Mouse (Mus musculus) CH12F3 (cell line): ENCODE results near the gene Rad51ap2.

ENCODE experiments used
- in situ Hi-C: fragments of 300-500 bp; cut with MboI; formaldehyde crosslinking; loops from 2 replicates; pipeline ENCODE4 v1.14.3; 2020; ENCODE audit warnings: low sequenced_read_pairs

The Rad51ap2 gene

GRCm38 (mm10) chr12:11455549-11456194 is at the start of gene Rad51ap2:
Gene Rad51ap2 (plus strand): TSS chr12:11456079.
- in situ Hi-C loops: no loop called here

- in situ Hi-C loops: no loop called here
Measured at GRCm38 (mm10) chr12:11407679-11408078, 48.2 kb upstream of the Rad51ap2 start.

- in situ Hi-C loops: no loop called here
Measured at GRCm38 (mm10) chr12:11418112-11418511, 37.8 kb upstream of the Rad51ap2 start.

- in situ Hi-C loops: no loop called here
Measured at GRCm38 (mm10) chr12:11427396-11427795, 28.5 kb upstream of the Rad51ap2 start.

GRCm38 (mm10) chr12:11433126-11433525 is 22.8 kb upstream of the Rad51ap2 start:
- in situ Hi-C loops: no loop called here

- in situ Hi-C loops: no loop called here
Measured at GRCm38 (mm10) chr12:11433716-11434115, 22.2 kb upstream of the Rad51ap2 start.

GRCm38 (mm10) chr12:11434446-11434845 is 21.4 kb upstream of the Rad51ap2 start:
- in situ Hi-C loops: no loop called here

GRCm38 (mm10) chr12:11435246-11436022 is 20.4 kb upstream of the Rad51ap2 start:
- in situ Hi-C loops: no loop called here

GRCm38 (mm10) chr12:11436023-11436350 is 19.9 kb upstream of the Rad51ap2 start:
- in situ Hi-C loops: no loop called here

- in situ Hi-C loops: no loop called here
Measured at GRCm38 (mm10) chr12:11436497-11437265, 19.2 kb upstream of the Rad51ap2 start, which contains the start of gene Vsnl1. Gene Vsnl1 (minus strand): TSS chr12:11436613.

- in situ Hi-C loops: no loop called here
Measured at GRCm38 (mm10) chr12:11437266-11437906, 18.5 kb upstream of the Rad51ap2 start.

GRCm38 (mm10) chr12:11437907-11438447 is 17.9 kb upstream of the Rad51ap2 start:
- in situ Hi-C loops: no loop called here

GRCm38 (mm10) chr12:11454146-11454545 is 1.7 kb upstream of the Rad51ap2 start:
- in situ Hi-C loops: no loop called here

- in situ Hi-C loops: no loop called here
Measured at GRCm38 (mm10) chr12:11456213-11456612, 334 bp downstream of the Rad51ap2 start.

- in situ Hi-C loops: no loop called here
Measured at GRCm38 (mm10) chr12:11456632-11457031, 753 bp downstream of the Rad51ap2 start.
